Mouse (Mus musculus) hindbrain, embryonic 13.5 days (tissue): ENCODE results near the gene Hist1h2af. TPM values are rescaled to one million over a fixed set of nuclear protein-coding genes. Genes with fewer than 3 reads are reported as not detected.
"Not testable (repeated sequence)": the region's sequence is repeated elsewhere in the genome, so short reads cannot be mapped to it uniquely, and the experiment has no call there.

Experiments
- ATAC-seq: fragments of 200-750 bp; cut with Nextera tagmentation; 2 replicates; pipeline ENCODE4 v1.8.0; 2017; ENCODE audit warnings: moderate TSS enrichment; ENCODE audit not compliant: low FRiP score
- H3K27ac ChIP-seq: fragments of 300-500 bp; sonication (generic); 2 replicates; pipeline ENCODE4 v1.5.1; 2015; ENCODE audit warnings: inconsistent platforms, mild to moderate bottlenecking, moderate library complexity
- H3K27me3 ChIP-seq: fragments of 300-500 bp; sonication (generic); 2 replicates; pipeline ENCODE4 v1.6.1; 2015; ENCODE audit warnings: mild to moderate bottlenecking, inconsistent platforms
- H3K36me3 ChIP-seq: fragments of 300-500 bp; sonication (generic); 2 replicates; pipeline ENCODE4 v1.6.1; 2015; ENCODE audit warnings: mild to moderate bottlenecking, inconsistent platforms
- H3K4me1 ChIP-seq: fragments of 300-500 bp; sonication (generic); replicated peaks from 2 replicates; pipeline ENCODE4 v1.6.1; 2015; ENCODE audit warnings: inconsistent platforms
- H3K4me2 ChIP-seq: fragments of 300-500 bp; sonication (generic); 2 replicates; pipeline ENCODE4 v1.6.1; 2015; ENCODE audit warnings: inconsistent platforms, mild to moderate bottlenecking, moderate library complexity
- H3K4me3 ChIP-seq: fragments of 300-500 bp; sonication (generic); 2 replicates; pipeline ENCODE4 v1.5.1; 2015; ENCODE audit warnings: mild to moderate bottlenecking, inconsistent platforms
- H3K9ac ChIP-seq: fragments of 300-500 bp; sonication (generic); 2 replicates; pipeline ENCODE4 v1.6.1; 2015; ENCODE audit warnings: mild to moderate bottlenecking, inconsistent platforms
- H3K9me3 ChIP-seq: fragments of 300-500 bp; sonication (generic); 2 replicates; pipeline ENCODE4 v1.6.1; 2016; ENCODE audit warnings: inconsistent platforms
- WGBS: fragments of 180-500 bp; shearing (Covaris S2); methylation state at CpG from one replicate; pipeline ENCODE4 v1.1.7; 2015; 5-methylcytosine and 5-hydroxymethylcytosine counted together
- polyA plus RNA-seq: library from polyadenylated mRNA; unstranded; fragments of >200 nt; fragmentation: Nextera tagmentation; extraction: Ambion mirVana; gene quantifications from 2 replicates; pipeline ENCODE4 v1.2.1, GENCODE M21; 2015

Gene Hist1h2af
- polyA plus RNA-seq, 1 experiment from 2014 or later = 2.4 TPM

DNA sequence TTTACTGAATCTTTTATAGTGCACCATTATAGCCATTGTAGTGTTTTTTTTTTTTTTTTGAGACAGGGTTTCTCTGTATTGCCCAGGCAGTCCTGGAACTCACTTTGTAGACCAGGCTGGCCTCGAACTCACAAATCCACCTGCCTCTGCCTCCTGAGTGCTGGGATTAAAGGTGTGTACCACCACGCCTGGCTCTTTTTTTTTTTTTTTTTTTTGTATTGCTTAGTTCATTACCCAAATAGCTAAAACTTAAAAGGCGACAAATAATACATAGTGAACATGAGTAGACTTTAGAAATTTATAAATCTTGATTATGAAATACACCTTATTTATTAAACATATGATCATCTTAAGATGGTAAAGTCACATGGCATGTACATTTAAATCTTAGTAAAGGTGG lies 7.8 kb downstream of the Hist1h2af start:
- no peak for ATAC-seq
- Histone ChIP-seq H3K4me2 (no peak overlapping the region), H3K9ac (no peak overlapping the region), H3K9me3 (no peaks in the 10 kb centered on the region), H3K4me1 (peaks cover 14% of the 10 kb centered on the region), H3K27ac (no peak overlapping the region), H3K36me3 (no peaks in the 10 kb centered on the region), H3K4me3 (no peak overlapping the region), H3K27me3 (no peaks in the 10 kb centered on the region)
- 97% methylated on average over 3 of the region's 3 CpGs for WGBS

DNA sequence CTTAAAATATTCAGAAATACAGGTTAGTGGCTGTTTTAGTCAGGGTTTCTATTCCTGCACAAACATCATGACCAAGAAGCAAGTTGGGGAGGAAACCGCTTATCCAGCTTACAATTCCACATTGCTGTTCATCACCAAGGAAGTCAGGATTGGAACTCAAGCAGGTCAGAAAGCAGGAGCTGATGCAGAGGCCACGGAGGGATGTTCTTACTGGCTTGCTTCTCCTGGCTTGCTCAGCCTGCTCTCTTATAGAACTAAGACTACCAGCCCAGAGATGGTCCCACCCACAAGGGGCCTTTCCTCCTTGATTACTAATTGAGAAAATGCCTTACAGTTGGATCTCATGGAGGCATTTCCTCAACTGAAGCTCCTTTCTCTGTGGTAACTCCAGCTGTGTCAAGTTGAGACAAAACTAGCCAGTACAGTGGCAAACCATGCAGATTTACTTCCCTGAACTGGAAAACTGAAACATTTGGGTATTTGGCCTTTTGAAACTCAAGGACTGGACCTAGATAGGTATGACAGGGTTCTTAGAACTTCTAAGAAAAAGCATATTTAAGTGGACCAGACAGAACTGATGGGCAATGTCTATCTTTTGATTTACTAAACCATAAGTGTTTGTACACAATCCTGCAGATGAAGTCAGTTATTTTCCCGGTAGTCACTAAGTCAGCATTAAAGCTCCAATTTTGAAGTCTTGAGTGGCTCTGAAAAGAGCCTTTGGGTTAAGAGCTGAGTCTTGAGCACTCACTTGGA lies 8.7 kb downstream of the Hist1h2af start:
- 6% methylated on average over 3 of the region's 3 CpGs for WGBS
- Histone ChIP-seq H3K4me3 (peak overlapping the region; percentile 46), H3K4me2 (peak overlapping the region; percentile 73), H3K9ac (peak overlapping the region; percentile 67), H3K27ac (0 out of 2 replicates have a peak overlapping the region, but pooled peaks have one; percentile 67)
- not testable (repeated sequence) for H3K27me3 ChIP-seq, H3K4me1 ChIP-seq, H3K9me3 ChIP-seq, H3K36me3 ChIP-seq, ATAC-seq

GRCm38 (mm10) chr13:23542999-23543607 lies 9.4 kb downstream of the Hist1h2af start, which contains the start of gene Hist1h2bh:
Hist1h2bh (minus strand) TSS chr13:23543392.
- under 1% methylated on average over 40 of the region's 42 CpGs for WGBS
- Histone ChIP-seq H3K4me2 (peak within 1 kb of the TSS; percentile 73), H3K4me3 (peak within 1 kb of the TSS; percentile 49), H3K9ac (peak within 1 kb of the TSS; percentile 67), H3K27ac (peak within 1 kb of the TSS; percentile 79)
- not testable (repeated sequence) for H3K36me3 ChIP-seq, H3K27me3 ChIP-seq, H3K4me1 ChIP-seq, H3K9me3 ChIP-seq
- ATAC-seq = peak; percentile 89

GRCm38 (mm10) chr13:23543965-23544786 lies 10.5 kb downstream of the Hist1h2af start, which contains the start of gene Hist1h3f:
Hist1h3f (plus strand) TSS chr13:23544052.
- H3K27me3 ChIP-seq = no peaks in the 10 kb centered on the region
- H3K4me3 ChIP-seq = peak within 1 kb of the TSS; percentile 49
- peak within 1 kb of the TSS; percentile 73 for H3K9ac ChIP-seq
- peak within 1 kb of the TSS; percentile 73 for H3K4me2 ChIP-seq
- WGBS = under 1% methylated on average over 28 of the region's 45 CpGs
- no peaks in the 10 kb centered on the region for H3K9me3 ChIP-seq
- ATAC-seq = peak; percentile 97
- H3K27ac ChIP-seq = peak within 1 kb of the TSS; percentile 93
- H3K4me1 ChIP-seq = peaks cover 9% of the 10 kb centered on the region; the same call in 1 of the 2 replicates
- H3K36me3 ChIP-seq = no peaks in the 10 kb centered on the region

GRCm38 (mm10) chr13:23544787-23545120 lies 11.0 kb downstream of the Hist1h2af start:
- Histone ChIP-seq H3K27ac (peak overlapping the region; percentile 93), H3K4me3 (peak overlapping the region; percentile 49), H3K9ac (peak overlapping the region; percentile 73), H3K4me2 (peak overlapping the region; percentile 68)
- 0% methylated on average over 13 of the region's 14 CpGs for WGBS
- H3K9me3 ChIP-seq, H3K36me3 ChIP-seq, H3K4me1 ChIP-seq, H3K27me3 ChIP-seq, ATAC-seq: not testable (repeated sequence)

- WGBS = 80% methylated on average over 5 of the region's 5 CpGs
Observed at GRCm38 (mm10) chr13:23546694-23547093, 13.0 kb downstream of the Hist1h2af start.

DNA sequence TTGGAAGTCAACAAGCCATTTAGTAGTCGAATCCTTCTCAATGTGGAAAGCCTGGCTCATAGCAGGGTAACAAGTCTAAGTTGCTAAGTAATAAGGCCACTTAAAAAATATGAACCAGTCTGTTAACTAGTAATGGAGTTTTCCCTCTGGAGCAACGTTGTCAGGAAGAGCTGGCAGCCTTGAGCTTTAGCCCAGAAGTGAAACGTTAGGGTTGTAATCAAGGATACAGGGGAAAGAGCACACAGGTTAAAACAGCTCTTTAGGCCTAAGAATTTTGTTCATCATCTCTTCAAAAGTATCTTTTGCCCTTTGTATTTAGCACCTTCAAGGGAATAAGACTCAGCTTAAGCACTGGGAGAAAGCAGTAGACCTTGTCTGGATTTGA lies 17.0 kb downstream of the Hist1h2af start:
- no peaks in the 10 kb centered on the region for H3K9me3 ChIP-seq
- peak overlapping the region; percentile 64 for H3K4me2 ChIP-seq
- peak overlapping the region; percentile 46 for H3K4me3 ChIP-seq
- no peaks in the 10 kb centered on the region for H3K36me3 ChIP-seq
- H3K27ac ChIP-seq = peak overlapping the region; percentile 92
- peaks cover 28% of the 10 kb centered on the region for H3K4me1 ChIP-seq
- H3K27me3 ChIP-seq = no peaks in the 10 kb centered on the region
- WGBS = 7% methylated on average over 3 of the region's 3 CpGs
- ATAC-seq = no peak
- H3K9ac ChIP-seq = peak overlapping the region; percentile 69

More at GRCm38 (mm10) chr13:23546694-23547093, 13.0 kb downstream of the Hist1h2af start:
- no peak for ATAC-seq
- no peaks in the 10 kb centered on the region for H3K9me3 ChIP-seq
- no peaks in the 10 kb centered on the region for H3K27me3 ChIP-seq
- no peak overlapping the region for H3K27ac ChIP-seq
- H3K4me2 ChIP-seq = no peak overlapping the region
- peaks cover 16% of the 10 kb centered on the region for H3K4me1 ChIP-seq
- no peak overlapping the region for H3K4me3 ChIP-seq
- no peaks in the 10 kb centered on the region for H3K36me3 ChIP-seq
- H3K9ac ChIP-seq = no peak overlapping the region

DNA sequence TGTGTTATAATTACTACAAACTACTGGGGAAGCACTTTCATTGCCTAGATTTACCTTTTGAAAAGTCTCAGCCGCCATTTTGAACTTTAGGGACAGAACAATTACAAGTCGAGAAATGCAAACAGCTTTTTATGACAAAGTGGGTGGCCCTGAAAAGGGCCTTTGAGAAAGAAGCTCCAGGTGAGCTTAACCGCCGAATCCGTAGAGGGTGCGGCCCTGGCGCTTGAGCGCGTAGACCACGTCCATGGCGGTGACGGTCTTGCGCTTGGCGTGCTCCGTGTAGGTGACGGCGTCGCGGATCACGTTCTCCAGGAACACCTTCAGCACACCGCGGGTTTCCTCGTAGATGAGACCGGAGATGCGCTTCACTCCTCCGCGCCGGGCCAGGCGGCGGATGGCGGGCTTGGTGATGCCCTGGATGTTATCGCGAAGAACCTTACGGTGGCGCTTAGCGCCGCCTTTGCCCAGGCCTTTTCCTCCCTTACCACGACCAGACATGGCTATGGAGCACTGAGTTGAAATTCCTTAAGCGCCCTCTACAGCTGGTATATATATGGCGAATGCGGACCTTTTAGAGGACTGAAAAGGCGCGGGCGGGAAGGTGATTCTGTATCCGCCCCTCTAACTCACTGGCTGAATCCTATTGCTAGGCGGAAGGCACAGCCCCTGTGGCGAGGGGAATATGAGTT lies 17.6 kb downstream of the Hist1h2af start, which contains the start of gene Hist1h4f:
Gene Hist1h4f, minus strand, starts transcription at position 503 of the 689 bp plus-strand sequence.
- peak within 1 kb of the TSS; percentile 92 for H3K27ac ChIP-seq
- H3K4me1 ChIP-seq = peaks cover 28% of the 10 kb centered on the region
- peak within 1 kb of the TSS; percentile 64 for H3K4me2 ChIP-seq
- ATAC-seq = peak; percentile 92
- H3K9me3 ChIP-seq, H3K36me3 ChIP-seq, H3K27me3 ChIP-seq: not testable (repeated sequence)
- under 1% methylated on average over 47 of the region's 47 CpGs for WGBS
- H3K9ac ChIP-seq = peak within 1 kb of the TSS; percentile 69
- H3K4me3 ChIP-seq = peak within 1 kb of the TSS; percentile 46

DNA sequence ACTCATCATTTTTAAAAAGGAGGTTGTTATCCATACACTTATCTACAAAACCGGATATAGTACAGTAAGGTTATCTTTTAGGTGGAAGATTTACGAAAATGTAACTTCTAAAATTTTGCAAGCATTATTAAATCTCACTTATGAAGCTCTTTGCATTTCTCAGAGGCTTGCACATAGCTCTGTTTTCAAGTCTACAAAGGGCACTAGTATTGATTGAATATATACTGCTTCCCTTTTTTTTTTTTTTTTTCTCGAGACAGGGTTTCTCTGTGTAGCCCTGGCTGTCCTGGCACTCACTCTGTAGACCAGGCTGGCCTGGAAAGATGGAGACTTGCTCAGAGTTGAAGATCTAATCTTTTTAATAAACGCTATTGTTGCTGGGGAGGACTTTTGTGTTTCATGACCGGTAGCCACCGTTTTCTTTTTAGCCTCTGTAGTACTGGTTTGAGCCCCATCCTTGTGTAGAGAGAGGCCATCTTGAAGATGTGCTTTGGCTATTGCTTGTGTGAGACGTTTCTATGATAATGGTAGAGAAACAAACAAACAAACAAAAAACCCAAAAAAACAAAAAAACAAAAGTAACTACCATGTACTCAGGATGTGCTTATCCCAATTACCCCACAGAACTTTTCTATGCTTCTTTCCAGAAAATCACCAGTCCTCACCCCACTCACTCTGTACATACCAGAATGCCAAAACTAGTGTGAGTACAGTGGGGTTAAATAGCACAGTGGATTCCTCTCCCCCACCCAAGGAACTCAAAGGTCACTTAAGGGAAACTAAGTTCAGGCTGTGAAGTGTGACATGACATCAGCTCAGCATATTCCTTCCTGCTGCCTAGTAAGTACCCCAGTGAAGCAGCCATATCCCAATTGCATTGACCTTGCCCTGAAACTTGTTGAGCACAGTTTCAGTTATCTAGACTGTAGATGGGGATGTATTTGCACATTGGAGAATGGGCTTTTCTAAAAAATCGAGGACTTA lies 18.5 kb downstream of the Hist1h2af start:
- H3K4me2 ChIP-seq = peak overlapping the region; percentile 64
- no peaks in the 10 kb centered on the region for H3K36me3 ChIP-seq
- H3K9ac ChIP-seq = peak overlapping the region; percentile 69; the same call in 1 of the 2 replicates
- no peaks in the 10 kb centered on the region for H3K27me3 ChIP-seq
- H3K9me3 ChIP-seq = no peaks in the 10 kb centered on the region
- ATAC-seq = no peak
- peak overlapping the region; percentile 92 for H3K27ac ChIP-seq
- peak overlapping the region; percentile 46 for H3K4me3 ChIP-seq
- peaks cover 32% of the 10 kb centered on the region for H3K4me1 ChIP-seq
- WGBS = 53% methylated on average over 8 of the region's 8 CpGs

- Histone ChIP-seq H3K9me3 (no peaks in the 10 kb centered on the region), H3K4me2 (peak within 1 kb of the TSS; percentile 64), H3K9ac (no peak within 1 kb of the TSS), H3K36me3 (no peaks in the 10 kb centered on the region), H3K4me1 (peaks cover 32% of the 10 kb centered on the region), H3K4me3 (no peak within 1 kb of the TSS), H3K27me3 (no peaks in the 10 kb centered on the region), H3K27ac (peak within 1 kb of the TSS; percentile 93)
- no peak for ATAC-seq
Observed at GRCm38 (mm10) chr13:23552962-23553361, 19.3 kb downstream of the Hist1h2af start, which contains the start of gene Hist1h1d. Hist1h1d (plus strand) TSS chr13:23553262.

- H3K9ac ChIP-seq = peak overlapping the region; percentile 80
- H3K4me2 ChIP-seq = peak overlapping the region; percentile 99
- H3K4me1 ChIP-seq = peaks cover 32% of the 10 kb centered on the region
- H3K27ac ChIP-seq = peak overlapping the region; percentile 93; the same call in 1 of the 2 replicates
- H3K27me3 ChIP-seq = no peaks in the 10 kb centered on the region
- no peak for ATAC-seq
- 22% methylated on average over 9 of the region's 9 CpGs for WGBS
- H3K9me3 ChIP-seq = no peaks in the 10 kb centered on the region
- no peaks in the 10 kb centered on the region for H3K36me3 ChIP-seq
- H3K4me3 ChIP-seq = peak overlapping the region; percentile 53
Observed at GRCm38 (mm10) chr13:23554393-23554792, 20.7 kb downstream of the Hist1h2af start.
